Mouse (Mus musculus): ENCODE measurements around the gene Kcnmb1. TPM values are rescaled to one million over a fixed set of nuclear protein-coding genes. Genes with fewer than 3 reads are reported as not detected.

The Kcnmb1 gene
- polyA plus RNA-seq, 1 experiment: not detected

- TF ChIP-seq GATA1 (IDR thresholded peaks at IDR 0.05; ENCODE audit: low read length): no peak
These were observed 46.7 kb downstream of the Kcnmb1 start for GRCm38 (mm10) chr11:34009316-34010087.

- no peak for TF ChIP-seq GATA1 (IDR thresholded peaks at IDR 0.05; ENCODE audit: low read length)
These were observed 47.5 kb downstream of the Kcnmb1 start for GRCm38 (mm10) chr11:34010133-34010858.

GRCm38 (mm10) chr11:34010859-34011172, 48.0 kb downstream of the Kcnmb1 start:
- TF ChIP-seq GATA1 (IDR thresholded peaks at IDR 0.05; ENCODE audit: low read length): no peak

- no peak for TF ChIP-seq GATA1 (IDR thresholded peaks at IDR 0.05; ENCODE audit: low read length)
These were observed 49.3 kb downstream of the Kcnmb1 start for GRCm38 (mm10) chr11:34012007-34012652.

Other genes starting within 250 kb of the Kcnmb1 start
- gene Kcnip1, start 30.1 kb downstream of the Kcnmb1 start, polyA plus RNA-seq (2012): 0.03 TPM in 1 of 2 replicates, not detected in the other
- gene Lcp2, start 83.9 kb downstream of the Kcnmb1 start, polyA plus RNA-seq (2012): 3.7 and 8.0 TPM in 2 replicates
- not detected in 2 replicates for gene 4930469K13Rik, start 135.5 kb downstream of the Kcnmb1 start, polyA plus RNA-seq (2012)
- not detected in 2 replicates for gene Foxi1, start 245.1 kb downstream of the Kcnmb1 start, polyA plus RNA-seq (2012)